Mouse (Mus musculus) neutrophil, adult 5-6 weeks (primary cell): ENCODE measurements around the gene Hspe1. TPM values are rescaled to one million over a fixed set of nuclear protein-coding genes. Genes with fewer than 3 reads are reported as not detected.

Experiments used
- ATAC-seq: fragments of 151-379, 151-347 bp; 2 replicates; pipeline ENCODE4 v1.8.0; 2017; ENCODE audit warnings: mild to moderate bottlenecking, moderate TSS enrichment; ENCODE audit not compliant: insufficient number of reproducible peaks, poor library complexity, low FRiP score, severe bottlenecking; ENCODE audit errors: extremely low read depth
- total RNA-seq: library from RNA; stranded (forward); fragments of 200-1000 nt; gene quantifications from 2 replicates; pipeline ENCODE4 v1.2.3, GENCODE M21; 2017

The Hspe1 gene
- total RNA-seq, 1 experiment from 2014 or later, result 94.0 TPM

DNA sequence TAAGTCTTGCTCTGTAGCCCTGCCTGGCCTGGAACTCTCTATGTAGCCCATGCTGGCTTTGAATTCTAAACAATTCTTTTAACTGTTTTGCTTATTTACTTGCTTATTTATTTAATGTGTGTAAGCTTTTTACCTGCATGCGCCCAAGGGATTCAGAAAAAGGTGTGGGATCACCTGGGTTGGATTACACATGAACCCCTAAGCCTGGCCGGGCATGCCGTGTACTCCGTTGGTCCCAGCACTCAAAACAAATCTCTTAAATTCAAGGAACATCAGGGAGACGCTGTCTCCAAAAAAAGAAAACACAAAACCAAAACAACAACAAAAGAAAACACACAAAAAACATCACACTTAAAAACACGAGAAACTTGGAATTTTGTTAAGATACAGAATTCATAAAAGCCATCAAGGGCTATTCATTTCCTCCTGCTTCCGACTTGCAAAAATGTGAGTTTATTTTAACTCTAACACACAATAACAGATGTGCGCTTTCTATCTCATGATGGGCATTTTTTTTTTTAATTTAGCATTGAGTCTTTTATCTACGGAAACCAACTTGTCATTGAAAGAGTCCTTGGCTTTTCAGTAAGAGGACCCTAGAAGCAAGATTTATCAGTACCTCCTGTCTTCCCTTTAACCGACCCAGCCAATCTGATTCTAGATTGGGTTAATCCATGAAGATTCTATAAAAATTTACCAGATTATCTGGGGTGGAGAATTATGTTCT is 42.4 kb downstream of the Hspe1 start:
- ATAC-seq, result no peak

DNA sequence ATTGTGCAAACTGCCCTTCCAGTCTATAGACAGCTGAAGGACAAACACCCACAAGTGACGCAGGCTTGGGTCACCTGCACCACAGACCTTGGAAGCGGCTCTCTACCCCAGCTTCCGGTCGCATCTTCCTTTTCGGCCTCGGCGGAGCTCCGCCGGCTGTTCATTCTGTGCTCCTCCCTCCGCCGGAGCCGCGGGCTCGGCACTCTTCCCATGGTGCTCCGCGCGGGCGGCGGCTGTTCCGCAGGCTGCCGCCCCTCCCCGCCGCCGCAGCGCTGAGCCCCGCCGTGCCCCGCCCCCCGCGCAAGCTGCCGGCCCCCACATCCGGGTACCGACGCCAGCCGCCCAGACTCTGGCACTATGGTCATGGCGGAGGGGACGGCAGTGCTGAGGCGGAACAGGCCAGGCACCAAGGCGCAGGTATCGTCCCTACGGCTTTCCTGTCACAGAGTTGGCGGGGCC is 43.0 kb downstream of the Hspe1 start, which contains the start of gene Mob4:
Gene Mob4 (plus strand): TSS at position 289 of the 459 bp plus-strand sequence.
- peak; percentile 94 for ATAC-seq

DNA sequence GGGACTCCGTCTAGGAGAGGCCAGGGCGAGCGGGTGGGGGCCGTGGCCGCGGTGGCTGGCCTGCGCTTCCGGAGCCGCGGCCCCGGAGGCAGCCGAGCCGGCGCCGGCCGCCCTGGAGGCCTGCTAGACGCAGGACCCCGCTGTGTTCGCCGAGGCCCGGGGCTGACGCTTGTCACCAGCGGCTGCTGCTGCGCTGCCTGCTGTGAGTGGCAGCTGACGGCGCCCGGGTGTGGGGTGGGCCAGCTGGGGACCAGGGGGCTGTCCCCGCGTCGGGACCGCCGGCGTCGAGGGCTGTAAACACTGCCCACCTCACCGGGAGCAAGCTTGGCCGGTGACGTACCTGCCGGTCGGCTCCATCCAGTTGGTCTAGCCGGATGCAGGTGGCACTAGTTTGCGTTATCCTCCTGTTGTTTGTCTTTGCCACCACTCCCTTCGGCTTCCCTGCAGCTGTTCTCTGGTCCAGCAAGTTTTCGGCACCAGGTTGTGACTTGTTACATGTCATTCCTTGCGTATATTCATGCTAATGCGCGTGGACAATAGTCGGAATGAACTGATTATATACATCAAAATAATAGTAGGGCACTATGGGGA is 43.6 kb downstream of the Hspe1 start:
- peak; percentile 31; the same call in 1 of the 2 replicates for ATAC-seq

DNA sequence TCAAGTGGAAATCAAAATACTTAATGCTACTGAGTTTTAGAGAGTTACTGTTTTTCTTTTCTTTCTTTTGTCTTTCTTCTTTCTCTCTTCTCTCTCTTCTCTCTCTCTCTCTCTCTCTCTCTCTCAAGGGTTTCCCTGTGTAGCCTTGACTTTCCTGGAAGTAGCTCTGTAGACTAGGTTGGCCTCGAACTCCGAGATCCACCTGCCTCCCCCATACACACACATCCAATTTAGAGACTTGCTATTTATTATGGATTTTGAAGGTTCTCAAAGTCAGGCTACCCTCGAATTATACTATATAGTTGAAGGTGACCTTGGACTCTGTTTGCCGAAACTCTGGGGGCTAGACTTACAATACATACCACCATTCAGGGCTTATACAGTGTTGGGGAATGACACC is 44.4 kb downstream of the Hspe1 start:
- ATAC-seq, result no peak

DNA sequence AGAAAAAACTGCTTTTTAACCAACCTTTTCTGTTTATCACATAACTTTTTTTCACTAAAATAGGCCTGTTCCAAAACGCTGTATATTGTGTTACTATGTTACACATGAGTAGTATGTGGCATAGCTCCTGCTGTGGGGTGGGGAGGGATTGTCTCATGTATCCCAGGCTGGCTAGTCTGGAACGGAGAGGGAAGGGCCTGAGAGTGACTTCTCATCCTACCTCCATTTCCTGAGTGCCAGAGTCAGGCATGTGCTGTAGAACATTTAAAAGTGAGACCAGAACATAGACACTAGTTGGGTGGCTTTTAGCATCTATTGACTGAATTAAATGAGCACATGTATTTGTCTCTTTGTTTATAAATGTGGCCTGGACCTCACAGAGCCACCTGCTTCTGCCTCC is 45.2 kb downstream of the Hspe1 start:
- no peak for ATAC-seq

DNA sequence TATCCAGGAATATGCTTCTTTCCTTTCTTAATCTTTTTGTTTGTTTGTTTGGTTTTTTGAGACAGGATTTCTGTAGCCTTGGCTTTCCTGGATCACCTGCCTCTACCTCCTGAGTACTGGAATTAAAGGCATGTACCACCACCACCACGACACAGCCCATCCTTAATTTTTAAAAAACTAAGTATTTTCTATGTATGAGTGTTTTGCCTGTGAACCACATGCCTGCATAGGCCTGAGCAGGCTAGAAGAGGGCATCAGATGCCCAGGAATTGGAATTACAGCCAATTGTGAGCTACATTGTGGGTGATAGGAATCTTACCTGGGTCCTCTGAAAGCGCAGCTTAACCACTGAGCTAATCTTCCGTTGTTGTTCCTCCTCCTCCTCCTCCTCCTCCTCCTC is 46.4 kb downstream of the Hspe1 start:
- no peak for ATAC-seq

DNA sequence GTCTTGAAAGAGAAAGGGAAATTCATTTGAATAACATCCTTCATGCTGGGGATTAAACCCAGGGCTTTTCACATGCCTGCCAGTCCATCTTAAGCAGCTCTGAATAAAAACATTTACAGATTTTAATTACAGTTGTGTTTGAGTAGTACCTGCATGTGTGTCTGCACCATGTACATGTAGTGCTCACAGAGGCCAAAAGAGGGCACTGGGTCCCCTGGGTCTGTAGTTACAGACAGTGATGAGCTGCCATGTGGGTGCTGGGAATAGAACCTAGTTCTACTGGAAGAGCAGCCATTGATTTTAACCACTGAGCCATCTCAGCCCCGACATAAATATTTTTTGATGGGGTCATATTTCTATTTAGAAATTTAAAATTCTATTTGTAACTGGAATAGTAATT is 47.9 kb downstream of the Hspe1 start:
- no peak for ATAC-seq

Other genes with a start within 250 kb of the Hspe1 start
- 387 and 407 TPM in 2 replicates for gene Ankrd44, start 161.7 kb upstream of the Hspe1 start, total RNA-seq
- 803 and 808 TPM in 2 replicates for gene Sf3b1, start 60.7 kb upstream of the Hspe1 start, total RNA-seq
- gene Coq10b, start 35.4 kb upstream of the Hspe1 start, total RNA-seq, result 60.2 and 79.3 TPM in 2 replicates
- 84.0 and 84.4 TPM in 2 replicates for gene Hspd1, start 111 bp downstream of the Hspe1 start, total RNA-seq
- 60.0 and 85.0 TPM in 2 replicates for gene Mob4, start 43.1 kb downstream of the Hspe1 start, total RNA-seq
- gene Rftn2, start 138.7 kb downstream of the Hspe1 start, total RNA-seq, result 14.1 and 18.4 TPM in 2 replicates
- 12.8 and 13.4 TPM in 2 replicates for gene Mars2, start 149.0 kb downstream of the Hspe1 start, total RNA-seq